Mouse (Mus musculus): ENCODE measurements around the gene Snrpa1.

- TF ChIP-seq CTCF (IDR thresholded peaks at IDR 0.05; ENCODE audit: extremely low read depth, insufficient read depth, low read length) (no peak), POLR2A (IDR thresholded peaks at IDR 0.05; ENCODE audit: extremely low read depth, insufficient read depth, low read length) (no peak)
Measured at GRCm38 (mm10) chr7:66094141-66094540, 35.3 kb downstream of the Snrpa1 start.
